Mouse (Mus musculus) embryonic facial prominence, embryonic 15.5 days (tissue): ENCODE data around the gene Dgkb. TPM values are rescaled to one million over a fixed set of nuclear protein-coding genes. Genes with fewer than 3 reads are reported as not detected.

ENCODE experiments used
- ATAC-seq: fragments of 200-750 bp; cut with Nextera tagmentation; 2 replicates; pipeline ENCODE4 v1.8.0; 2017; ENCODE audit warnings: low read depth, moderate TSS enrichment; ENCODE audit not compliant: insufficient number of reproducible peaks, low FRiP score, low TSS enrichment
- H3K27ac ChIP-seq: fragments of 300-500 bp; sonication (generic); replicated peaks from 2 replicates; pipeline ENCODE4 v1.5.1; 2015; ENCODE audit warnings: mild to moderate bottlenecking, inconsistent platforms
- H3K27me3 ChIP-seq: fragments of 300-500 bp; sonication (generic); 2 replicates; pipeline ENCODE4 v1.6.1; 2015; ENCODE audit warnings: inconsistent platforms
- H3K36me3 ChIP-seq: fragments of 300-500 bp; sonication (generic); 2 replicates; pipeline ENCODE4 v1.6.1; 2015; ENCODE audit warnings: mild to moderate bottlenecking, inconsistent platforms
- H3K4me1 ChIP-seq: fragments of 300-500 bp; sonication (generic); 2 replicates; pipeline ENCODE4 v1.6.1; 2015; ENCODE audit warnings: inconsistent platforms
- H3K4me2 ChIP-seq: fragments of 300-500 bp; sonication (generic); replicated peaks from 2 replicates; pipeline ENCODE4 v1.6.1; 2015; ENCODE audit warnings: mild to moderate bottlenecking, inconsistent platforms
- H3K4me3 ChIP-seq: fragments of 300-500 bp; sonication (generic); replicated peaks from 2 replicates; pipeline ENCODE4 v1.5.1; 2015; ENCODE audit warnings: mild to moderate bottlenecking, inconsistent platforms
- H3K9ac ChIP-seq: fragments of 300-500 bp; sonication (generic); 2 replicates; pipeline ENCODE4 v1.6.1; 2015; ENCODE audit warnings: inconsistent platforms
- H3K9me3 ChIP-seq: fragments of 300-500 bp; sonication (generic); replicated peaks from 2 replicates; pipeline ENCODE4 v1.6.1; 2016; ENCODE audit warnings: inconsistent platforms
- WGBS: fragments of 180-500 bp; shearing (Covaris S2); methylation state at CpG from one replicate; pipeline ENCODE4 v1.1.7; 2015; 5-methylcytosine and 5-hydroxymethylcytosine counted together
- polyA plus RNA-seq: library from polyadenylated mRNA; unstranded; fragments of >200 nt; fragmentation: Nextera tagmentation; extraction: Ambion mirVana; gene quantifications from 2 replicates; pipeline ENCODE4 v1.2.1, GENCODE M21; 2015

The Dgkb gene
- polyA plus RNA-seq, 1 experiment from 2014 or later = 1.3 TPM

- H3K36me3 ChIP-seq = no peaks in the 10 kb centered on the region
Measured at GRCm38 (mm10) chr12:38301497-38301896, 484.0 kb downstream of the Dgkb start.

GRCm38 (mm10) chr12:38303841-38304240 lies 486.3 kb downstream of the Dgkb start:
- Histone ChIP-seq H3K4me3 (no peak overlapping the region), H3K36me3 (no peaks in the 10 kb centered on the region), H3K4me1 (no peaks in the 10 kb centered on the region), H3K9ac (no peak overlapping the region), H3K27me3 (no peaks in the 10 kb centered on the region), H3K4me2 (no peak overlapping the region), H3K9me3 (no peaks in the 10 kb centered on the region), H3K27ac (no peak overlapping the region)
- no peak for ATAC-seq
- 69% methylated on average over 3 of the region's 3 CpGs for WGBS

More at GRCm38 (mm10) chr12:38301497-38301896, 484.0 kb downstream of the Dgkb start:
- Histone ChIP-seq H3K9me3 (no peaks in the 10 kb centered on the region), H3K4me1 (no peaks in the 10 kb centered on the region), H3K4me2 (no peak overlapping the region), H3K27ac (no peak overlapping the region), H3K9ac (no peak overlapping the region), H3K27me3 (no peaks in the 10 kb centered on the region), H3K4me3 (no peak overlapping the region)
- 81% methylated on average over 1 of the region's 1 CpGs for WGBS
- ATAC-seq = no peak

- no peaks in the 10 kb centered on the region for H3K4me1 ChIP-seq
- H3K9me3 ChIP-seq = no peaks in the 10 kb centered on the region
- 84% methylated on average over 3 of the region's 3 CpGs for WGBS
- H3K27ac ChIP-seq = no peak overlapping the region
- H3K4me2 ChIP-seq = no peak overlapping the region
- H3K27me3 ChIP-seq = no peaks in the 10 kb centered on the region
- ATAC-seq = no peak
- no peak overlapping the region for H3K9ac ChIP-seq
- no peaks in the 10 kb centered on the region for H3K36me3 ChIP-seq
- no peak overlapping the region for H3K4me3 ChIP-seq
Measured at GRCm38 (mm10) chr12:38304245-38304644, 486.7 kb downstream of the Dgkb start.

GRCm38 (mm10) chr12:38309885-38310284 lies 492.4 kb downstream of the Dgkb start:
- Histone ChIP-seq H3K4me3 (no peak overlapping the region), H3K27me3 (no peaks in the 10 kb centered on the region), H3K4me2 (no peak overlapping the region), H3K4me1 (no peaks in the 10 kb centered on the region), H3K9ac (no peak overlapping the region), H3K9me3 (no peaks in the 10 kb centered on the region), H3K36me3 (no peaks in the 10 kb centered on the region), H3K27ac (no peak overlapping the region)
- no peak for ATAC-seq

- Histone ChIP-seq H3K27ac (no peak overlapping the region), H3K4me3 (no peak overlapping the region), H3K27me3 (no peaks in the 10 kb centered on the region), H3K4me1 (no peaks in the 10 kb centered on the region), H3K4me2 (no peak overlapping the region), H3K36me3 (no peaks in the 10 kb centered on the region), H3K9ac (no peak overlapping the region), H3K9me3 (no peaks in the 10 kb centered on the region)
- WGBS = 80% methylated on average over 1 of the region's 1 CpGs
- no peak for ATAC-seq
Measured at GRCm38 (mm10) chr12:38327729-38328271, 510.3 kb downstream of the Dgkb start.

GRCm38 (mm10) chr12:38328779-38329178 lies 511.3 kb downstream of the Dgkb start:
- Histone ChIP-seq H3K4me3 (no peak overlapping the region), H3K27ac (no peak overlapping the region), H3K36me3 (no peaks in the 10 kb centered on the region), H3K9ac (no peak overlapping the region), H3K9me3 (no peaks in the 10 kb centered on the region), H3K4me1 (no peaks in the 10 kb centered on the region), H3K27me3 (no peaks in the 10 kb centered on the region), H3K4me2 (no peak overlapping the region)
- no peak for ATAC-seq

GRCm38 (mm10) chr12:38342657-38343056 lies 525.1 kb downstream of the Dgkb start:
- Histone ChIP-seq H3K4me2 (no peak overlapping the region), H3K4me1 (no peaks in the 10 kb centered on the region), H3K9me3 (no peaks in the 10 kb centered on the region), H3K27me3 (no peaks in the 10 kb centered on the region), H3K9ac (no peak overlapping the region), H3K27ac (no peak overlapping the region), H3K4me3 (no peak overlapping the region), H3K36me3 (no peaks in the 10 kb centered on the region)
- WGBS = 8% methylated on average over 6 of the region's 6 CpGs
- ATAC-seq = 0 out of 2 replicates have a peak, but pooled peaks have one; percentile 34

- Histone ChIP-seq H3K27ac (no peak overlapping the region), H3K36me3 (no peaks in the 10 kb centered on the region), H3K9ac (no peak overlapping the region), H3K4me1 (no peaks in the 10 kb centered on the region), H3K4me3 (no peak overlapping the region), H3K4me2 (no peak overlapping the region), H3K27me3 (no peaks in the 10 kb centered on the region), H3K9me3 (no peaks in the 10 kb centered on the region)
- WGBS = 84% methylated on average over 3 of the region's 3 CpGs
- no peak for ATAC-seq
Measured at GRCm38 (mm10) chr12:38352481-38352880, 535.0 kb downstream of the Dgkb start.

GRCm38 (mm10) chr12:38356386-38356785 lies 538.9 kb downstream of the Dgkb start:
- no peak for ATAC-seq
- Histone ChIP-seq H3K27ac (no peak overlapping the region), H3K36me3 (no peaks in the 10 kb centered on the region), H3K4me2 (no peak overlapping the region), H3K4me3 (no peak overlapping the region), H3K27me3 (no peaks in the 10 kb centered on the region), H3K9me3 (no peaks in the 10 kb centered on the region), H3K9ac (no peak overlapping the region), H3K4me1 (no peaks in the 10 kb centered on the region)
- 81% methylated on average over 1 of the region's 1 CpGs for WGBS

- Histone ChIP-seq H3K9ac (no peak overlapping the region), H3K27me3 (no peaks in the 10 kb centered on the region)
- ATAC-seq = no peak
Measured at GRCm38 (mm10) chr12:38361491-38361890, 544.0 kb downstream of the Dgkb start.

GRCm38 (mm10) chr12:38371597-38371996 lies 554.1 kb downstream of the Dgkb start:
- Histone ChIP-seq H3K9me3 (no peaks in the 10 kb centered on the region), H3K36me3 (no peaks in the 10 kb centered on the region), H3K4me2 (no peak overlapping the region), H3K27ac (no peak overlapping the region), H3K9ac (no peak overlapping the region), H3K4me1 (no peaks in the 10 kb centered on the region), H3K4me3 (no peak overlapping the region), H3K27me3 (no peaks in the 10 kb centered on the region)
- WGBS = 63% methylated on average over 2 of the region's 2 CpGs
- ATAC-seq = no peak

More at GRCm38 (mm10) chr12:38361491-38361890, 544.0 kb downstream of the Dgkb start:
- no peak overlapping the region for H3K27ac ChIP-seq
- no peak overlapping the region for H3K4me3 ChIP-seq
- 85% methylated on average over 4 of the region's 4 CpGs for WGBS
- H3K36me3 ChIP-seq = no peaks in the 10 kb centered on the region
- H3K9me3 ChIP-seq = no peaks in the 10 kb centered on the region
- no peaks in the 10 kb centered on the region for H3K4me1 ChIP-seq
- H3K4me2 ChIP-seq = no peak overlapping the region

GRCm38 (mm10) chr12:38374159-38374558 lies 556.6 kb downstream of the Dgkb start:
- 84% methylated on average over 3 of the region's 3 CpGs for WGBS
- Histone ChIP-seq H3K9ac (no peak overlapping the region), H3K36me3 (no peaks in the 10 kb centered on the region), H3K27ac (no peak overlapping the region), H3K9me3 (no peaks in the 10 kb centered on the region), H3K4me3 (no peak overlapping the region), H3K4me1 (no peaks in the 10 kb centered on the region), H3K27me3 (no peaks in the 10 kb centered on the region), H3K4me2 (no peak overlapping the region)
- no peak for ATAC-seq
